Mouse (Mus musculus): ENCODE data around the gene Shroom3.

- TF ChIP-seq POLR2A (IDR thresholded peaks at IDR 0.05; ENCODE audit: borderline replicate concordance, low read depth, low read length) (no peak), CTCF (IDR thresholded peaks at IDR 0.05; ENCODE audit: low read depth, low read length) (no peak)
These were observed 34.6 kb downstream of the Shroom3 start for GRCm38 (mm10) chr5:92717666-92718360.

Data from bone marrow macrophage, adult 2 months (primary cell).